Comparison of ENCODE assay signal across 29 mouse cellular contexts in genomic region chr12:78800036-78800435, GRCm38 (mm10). TPM values are rescaled to one million over a fixed set of nuclear protein-coding genes. Genes with fewer than 3 reads are reported as not detected.
DNase-seq lines count a peak whose midpoint lies in the region; ATAC-seq lines count a peak whose summit lies in the region.
"Had no signal": no experiment of that assay in that cellular context is flagged by ENCODE, and none has a peak within 500 bp of the region (broad histone marks: within the 10 kb centered on the region; RNA-seq: fewer than 3 reads in every experiment).

No protein-coding gene starts in this region.

- H3K9ac ChIP-seq in midbrain, embryonic 11.5 days (ENCODE audit: low read length) = no peak overlapping the region
- H3K9ac ChIP-seq in midbrain, embryonic 16.5 days (ENCODE audit: low read depth, low read length) = no peak overlapping the region
- H3K9ac ChIP-seq: embryonic facial prominence, embryonic 13.5 days; forebrain, embryonic 12.5 days; forebrain, embryonic 15.5 days; heart, embryonic 12.5 days; heart, embryonic 15.5 days; hindbrain, embryonic 13.5 days had no signal

- no peaks in the 10 kb centered on the region for H3K36me3 ChIP-seq in midbrain, embryonic 11.5 days (ENCODE audit: control insufficient read depth, insufficient read depth, low read length)
- no peaks in the 10 kb centered on the region for H3K36me3 ChIP-seq in midbrain, embryonic 16.5 days (ENCODE audit: control insufficient read depth, insufficient read depth, low read length)
- H3K36me3 ChIP-seq: forebrain, embryonic 15.5 days had no signal

- no peak overlapping the region for H3K27ac ChIP-seq in midbrain, embryonic 11.5 days (ENCODE audit: low read depth, low read length)
- H3K27ac ChIP-seq in midbrain, embryonic 16.5 days (ENCODE audit: low read length) = no peak overlapping the region
- H3K27ac ChIP-seq: embryonic facial prominence, embryonic 10.5 days; embryonic facial prominence, embryonic 13.5 days; forebrain, embryonic 12.5 days; forebrain, embryonic 15.5 days; heart, embryonic 15.5 days; hindbrain, embryonic 10.5 days; hindbrain, embryonic 13.5 days had no signal

- no peaks in the 10 kb centered on the region for H3K4me1 ChIP-seq in midbrain, embryonic 11.5 days (ENCODE audit: control insufficient read depth, insufficient read depth, low read length)
- no peaks in the 10 kb centered on the region for H3K4me1 ChIP-seq in midbrain, embryonic 16.5 days (ENCODE audit: control insufficient read depth, insufficient read depth, low read length)
- H3K4me1 ChIP-seq: embryonic facial prominence, embryonic 10.5 days; embryonic facial prominence, embryonic 13.5 days; forebrain, embryonic 12.5 days; forebrain, embryonic 15.5 days; hindbrain, embryonic 10.5 days; hindbrain, embryonic 13.5 days had no signal

- WGBS in midbrain, embryonic 11.5 days = 86% methylated on average over 3 of the region's 3 CpGs
- 70% methylated on average over 3 of the region's 3 CpGs for WGBS in midbrain, embryonic 16.5 days

- no peaks in the 10 kb centered on the region for H3K27me3 ChIP-seq in midbrain, embryonic 11.5 days (ENCODE audit: control insufficient read depth, insufficient read depth, low read length)
- H3K27me3 ChIP-seq in midbrain, embryonic 16.5 days (ENCODE audit: control insufficient read depth, insufficient read depth, low read depth, low read length) = no peaks in the 10 kb centered on the region
- H3K27me3 ChIP-seq: embryonic facial prominence, embryonic 13.5 days; forebrain, embryonic 12.5 days; forebrain, embryonic 15.5 days; heart, embryonic 12.5 days; heart, embryonic 15.5 days; hindbrain, embryonic 13.5 days had no signal

- peak; percentile 19 for DNase-seq in midbrain, embryonic 11.5 days (ENCODE audit: low spot score, missing footprints)
- DNase-seq in A20 (ENCODE audit: low read depth, low spot score) = peak; percentile 80
- DNase-seq in gastrocnemius, postnatal 10 days = no peak
- DNase-seq in embryo, embryonic 11 days = no peak
- DNase-seq: adrenal gland, adult 8-10 months; adrenal gland, postnatal 25 days; cerebellum, adult 11-12 months; cerebellum, adult 8-10 months; cerebellum, postnatal 10 days; cerebellum, postnatal 36 days; gastrocnemius, postnatal 36 days; heart, adult 18-20 months; heart, postnatal 10 days; heart, postnatal 36 days had no signal

- no peaks in the 10 kb centered on the region for H3K9me3 ChIP-seq in midbrain, embryonic 11.5 days (ENCODE audit: control insufficient read depth, low read length)
- no peaks in the 10 kb centered on the region for H3K9me3 ChIP-seq in midbrain, embryonic 16.5 days (replicated peaks; ENCODE audit: control insufficient read depth, low read length, poor library complexity, severe bottlenecking)
- H3K9me3 ChIP-seq: embryonic facial prominence, embryonic 10.5 days; embryonic facial prominence, embryonic 13.5 days; forebrain, embryonic 12.5 days; forebrain, embryonic 15.5 days; heart, embryonic 12.5 days; heart, embryonic 15.5 days; hindbrain, embryonic 10.5 days; hindbrain, embryonic 13.5 days had no signal

- no peak overlapping the region for H3K4me3 ChIP-seq in midbrain, embryonic 11.5 days (ENCODE audit: low read depth, low read length)
- H3K4me3 ChIP-seq in midbrain, embryonic 16.5 days (ENCODE audit: low read depth, low read length) = no peak overlapping the region
- H3K4me3 ChIP-seq: embryonic facial prominence, embryonic 10.5 days; embryonic facial prominence, embryonic 13.5 days; erythroblast, embryonic 14.5 days; forebrain, embryonic 12.5 days; forebrain, embryonic 15.5 days; heart, embryonic 12.5 days; heart, embryonic 15.5 days; hindbrain, embryonic 10.5 days; hindbrain, embryonic 13.5 days had no signal

- H3K4me2 ChIP-seq in midbrain, embryonic 11.5 days = no peak overlapping the region
- no peak overlapping the region for H3K4me2 ChIP-seq in midbrain, embryonic 16.5 days (ENCODE audit: low read length)
- H3K4me2 ChIP-seq: embryonic facial prominence, embryonic 13.5 days; forebrain, embryonic 12.5 days; forebrain, embryonic 15.5 days; heart, embryonic 12.5 days; heart, embryonic 15.5 days; hindbrain, embryonic 13.5 days had no signal

- ATAC-seq in midbrain, embryonic 11.5 days (ENCODE audit: low FRiP score) = no peak
- ATAC-seq in midbrain, embryonic 16.5 days = no peak
- peak; percentile 58 for ATAC-seq in common myeloid progenitor, adult 5-6 weeks (replicated peaks; ENCODE audit: low read depth, poor library complexity, severe bottlenecking)
- peak; percentile 68 for ATAC-seq in megakaryocyte progenitor cell, adult 5-6 weeks (replicated peaks; ENCODE audit: poor library complexity)
- ATAC-seq: activated CD4-positive, CD25-positive, alpha-beta regulatory T cell, adult 4 months; CD4-positive, CD25-positive, alpha-beta regulatory T cell, adult 4 months; forebrain, embryonic 15.5 days; hindbrain, embryonic 16.5 days had no signal

RNA-seq across cellular contexts. Expression of gene Mpp5, which starts 51.3 kb away (rescaled TPM):
- 27.6 and 30.2 TPM in 2 replicates for polyA plus RNA-seq in midbrain, embryonic 11.5 days (2014; fragmentation: Nextera tagmentation; extraction: Ambion mirVana)
- polyA plus RNA-seq in midbrain, embryonic 16.5 days (2015; fragmentation: Nextera tagmentation; extraction: Ambion mirVana) = 15.7 and 16.3 TPM in 2 replicates
- total RNA-seq in common myeloid progenitor, adult 5-6 weeks (2017) = 19.6 and 37.3 TPM in 2 replicates
- total RNA-seq in megakaryocyte progenitor cell, adult 5-6 weeks (2015) = 10.4 and 11.7 TPM in 2 replicates
- total RNA-seq in megakaryocyte progenitor cell, adult 5-6 weeks (2017) = 10.8 and 22.5 TPM in 2 replicates
- total RNA-seq in gastrocnemius, postnatal 10 days (2021) = 10 to 100 TPM; 22.1 to 22.4 TPM

Comparison
In these comparisons a context has a peak if more than half of its experiments do, and no peak if none do; other contexts are left out.
1. ATAC-seq: peak in common myeloid progenitor, adult 5-6 weeks (single experiment) and megakaryocyte progenitor cell, adult 5-6 weeks (single experiment); none in midbrain, embryonic 11.5 days (single experiment) and midbrain, embryonic 16.5 days (single experiment).
2. DNase-seq: peak in midbrain, embryonic 11.5 days (single experiment) and A20 (single experiment); none in gastrocnemius, postnatal 10 days (single experiment) and embryo, embryonic 11 days (single experiment).